Mouse (Mus musculus): ENCODE measurements around the gene Sipa1l1. TPM values are rescaled to one million over a fixed set of nuclear protein-coding genes. Genes with fewer than 3 reads are reported as not detected.

The Sipa1l1 gene
- polyA plus RNA-seq, 1 experiment, result 16.1 TPM

GRCm38 (mm10) chr12:82204106-82204505 lies 35.0 kb downstream of the Sipa1l1 start:
- no peak for DNase-seq (ENCODE audit: low read depth, low spot score)
- 45% methylated on average over 6 of the region's 6 CpGs for WGBS

GRCm38 (mm10) chr12:82206857-82207647 lies 37.9 kb downstream of the Sipa1l1 start:
- 30% methylated on average over 8 of the region's 8 CpGs for WGBS
- peak; percentile 68 for DNase-seq (ENCODE audit: low read depth, low spot score)

GRCm38 (mm10) chr12:82208046-82208445 lies 38.9 kb downstream of the Sipa1l1 start:
- no peak for DNase-seq (ENCODE audit: low read depth, low spot score)
- 72% methylated on average over 3 of the region's 3 CpGs for WGBS

GRCm38 (mm10) chr12:82208611-82209010 lies 39.5 kb downstream of the Sipa1l1 start:
- 81% methylated on average over 4 of the region's 4 CpGs for WGBS
- no peak for DNase-seq (ENCODE audit: low read depth, low spot score)

- no peak for DNase-seq (ENCODE audit: low read depth, low spot score)
- WGBS, result 11% methylated on average over 2 of the region's 2 CpGs
These were observed 40.6 kb downstream of the Sipa1l1 start for GRCm38 (mm10) chr12:82209753-82210152.

- DNase-seq (ENCODE audit: low read depth, low spot score), result no peak
- WGBS, result 79% methylated on average over 2 of the region's 2 CpGs
These were observed 43.9 kb downstream of the Sipa1l1 start for GRCm38 (mm10) chr12:82213056-82213455.

GRCm38 (mm10) chr12:82214916-82215315 lies 45.8 kb downstream of the Sipa1l1 start:
- DNase-seq (ENCODE audit: low read depth, low spot score), result no peak
- 90% methylated on average over 5 of the region's 5 CpGs for WGBS

GRCm38 (mm10) chr12:82216801-82217553 lies 47.9 kb downstream of the Sipa1l1 start:
- WGBS, result 79% methylated on average over 6 of the region's 6 CpGs
- DNase-seq (ENCODE audit: low read depth, low spot score), result no peak

GRCm38 (mm10) chr12:82218201-82218600 lies 49.1 kb downstream of the Sipa1l1 start:
- whole genome bisulfite sequencing, result 86% methylated on average over 7 of the region's 7 CpGs
- DNase-seq (ENCODE audit: low read depth, low spot score), result no peak

- DNase-seq (ENCODE audit: low read depth, low spot score), result no peak
These were observed 51.4 kb downstream of the Sipa1l1 start for GRCm38 (mm10) chr12:82220367-82221089.

GRCm38 (mm10) chr12:82223126-82223815 lies 54.2 kb downstream of the Sipa1l1 start:
- no peak for DNase-seq (ENCODE audit: low read depth, low spot score)
- WGBS, result 67% methylated on average over 9 of the region's 9 CpGs

More at GRCm38 (mm10) chr12:82220367-82221089, 51.4 kb downstream of the Sipa1l1 start:
- 71% methylated on average over 5 of the region's 5 CpGs for WGBS

- DNase-seq (ENCODE audit: low read depth, low spot score), result no peak
- 97% methylated on average over 7 of the region's 7 CpGs for WGBS
These were observed 55.7 kb downstream of the Sipa1l1 start for GRCm38 (mm10) chr12:82224848-82225247.

GRCm38 (mm10) chr12:82225278-82225677 lies 56.2 kb downstream of the Sipa1l1 start:
- DNase-seq (ENCODE audit: low read depth, low spot score), result no peak
- 95% methylated on average over 2 of the region's 2 CpGs for WGBS

GRCm38 (mm10) chr12:82225751-82226228 lies 56.7 kb downstream of the Sipa1l1 start:
- 51% methylated on average over 4 of the region's 4 CpGs for WGBS
- DNase-seq (ENCODE audit: low read depth, low spot score), result no peak

GRCm38 (mm10) chr12:82226311-82227066 lies 57.4 kb downstream of the Sipa1l1 start:
- DNase-seq (ENCODE audit: low read depth, low spot score), result no peak
- WGBS, result 63% methylated on average over 6 of the region's 6 CpGs

GRCm38 (mm10) chr12:82230127-82230526 lies 61.0 kb downstream of the Sipa1l1 start:
- WGBS, result 53% methylated on average over 4 of the region's 4 CpGs
- no peak for DNase-seq (ENCODE audit: low read depth, low spot score)

GRCm38 (mm10) chr12:82231191-82231590 lies 62.1 kb downstream of the Sipa1l1 start:
- WGBS, result 71% methylated on average over 7 of the region's 7 CpGs
- no peak for DNase-seq (ENCODE audit: low read depth, low spot score)

- no peak for DNase-seq (ENCODE audit: low read depth, low spot score)
- WGBS, result 93% methylated on average over 3 of the region's 3 CpGs
These were observed 64.1 kb downstream of the Sipa1l1 start for GRCm38 (mm10) chr12:82233177-82233576.

All from large intestine, adult 2 months (tissue).